Mouse (Mus musculus) neural tube, embryonic 15.5 days (tissue): ENCODE data around the gene Dnmt1. TPM values are rescaled to one million over a fixed set of nuclear protein-coding genes. Genes with fewer than 3 reads are reported as not detected.
A peak's percentile ranks its signal among the peaks of the same experiment; 100 is the strongest.

Source experiments
- ATAC-seq: fragments of 200-750 bp; cut with Nextera tagmentation; 2 replicates; pipeline ENCODE4 v1.8.0; 2017; ENCODE audit warnings: mild to moderate bottlenecking, moderate TSS enrichment, moderate library complexity; ENCODE audit not compliant: low FRiP score
- H3K27ac ChIP-seq: fragments of 300-500 bp; sonication (generic); replicated peaks from 2 replicates; pipeline ENCODE4 v1.5.1; 2015; ENCODE audit warnings: mild to moderate bottlenecking, inconsistent platforms
- H3K27me3 ChIP-seq: fragments of 300-500 bp; sonication (generic); replicated peaks from 2 replicates; pipeline ENCODE4 v1.6.1; 2015; ENCODE audit warnings: inconsistent platforms
- H3K36me3 ChIP-seq: fragments of 300-500 bp; sonication (generic); 2 replicates; pipeline ENCODE4 v1.6.1; 2015; ENCODE audit warnings: inconsistent platforms
- H3K4me1 ChIP-seq: fragments of 300-500 bp; sonication (generic); 2 replicates; pipeline ENCODE4 v1.6.1; 2015; ENCODE audit warnings: inconsistent platforms
- H3K4me2 ChIP-seq: fragments of 300-500 bp; sonication (generic); 2 replicates; pipeline ENCODE4 v1.6.1; 2015; ENCODE audit warnings: inconsistent platforms, mild to moderate bottlenecking, moderate library complexity
- H3K4me3 ChIP-seq: fragments of 300-500 bp; sonication (generic); replicated peaks from 2 replicates; pipeline ENCODE4 v1.5.1; 2015; ENCODE audit warnings: mild to moderate bottlenecking, inconsistent platforms
- H3K9ac ChIP-seq: fragments of 300-500 bp; sonication (generic); replicated peaks from 2 replicates; pipeline ENCODE4 v1.6.1; 2015; ENCODE audit warnings: mild to moderate bottlenecking, inconsistent platforms
- H3K9me3 ChIP-seq: fragments of 300-500 bp; sonication (generic); replicated peaks from 2 replicates; pipeline ENCODE4 v1.6.1; 2016; ENCODE audit warnings: inconsistent platforms
- WGBS: fragments of 180-500 bp; shearing (Covaris S2); methylation state at CpG from one replicate; pipeline ENCODE4 v1.1.7; 2015; ENCODE audit warnings: mixed read lengths; 5-methylcytosine and 5-hydroxymethylcytosine counted together
- polyA plus RNA-seq: library from polyadenylated mRNA; unstranded; fragments of >200 nt; fragmentation: Nextera tagmentation; extraction: Ambion mirVana; gene quantifications from 2 replicates; pipeline ENCODE4 v1.2.1, GENCODE M21; 2015

Dnmt1 gene
- polyA plus RNA-seq, 1 experiment from 2014 or later, result 51.6 TPM

- H3K9ac ChIP-seq, result peak overlapping the region; percentile 85
- no peaks in the 10 kb centered on the region for H3K36me3 ChIP-seq
- no peaks in the 10 kb centered on the region for H3K9me3 ChIP-seq
- H3K4me3 ChIP-seq, result peak overlapping the region; percentile 80
- peaks cover 46% of the 10 kb centered on the region for H3K4me1 ChIP-seq
- H3K27me3 ChIP-seq, result no peaks in the 10 kb centered on the region
- H3K27ac ChIP-seq, result peak overlapping the region; percentile 80
- peak overlapping the region; percentile 99 for H3K4me2 ChIP-seq
- ATAC-seq, result peak; percentile 37
- under 1% methylated on average over 45 of the region's 45 CpGs for WGBS
Measured at GRCm38 (mm10) chr9:20975431-20976215, 15.9 kb upstream of the Dnmt1 start.

GRCm38 (mm10) chr9:20973682-20974075 is 14.0 kb upstream of the Dnmt1 start:
- Histone ChIP-seq H3K4me2 (peak overlapping the region; percentile 99), H3K4me1 (peaks cover 46% of the 10 kb centered on the region), H3K4me3 (no peak overlapping the region), H3K9ac (no peak overlapping the region), H3K27ac (no peak overlapping the region), H3K9me3 (no peaks in the 10 kb centered on the region), H3K27me3 (no peaks in the 10 kb centered on the region), H3K36me3 (no peaks in the 10 kb centered on the region)
- WGBS, result 69% methylated on average over 6 of the region's 6 CpGs
- no peak for ATAC-seq

GRCm38 (mm10) chr9:20973001-20973681 is 13.5 kb upstream of the Dnmt1 start:
- peaks cover 46% of the 10 kb centered on the region for H3K4me1 ChIP-seq
- WGBS, result 82% methylated on average over 4 of the region's 4 CpGs
- H3K27ac ChIP-seq, result no peak overlapping the region
- no peak overlapping the region for H3K4me3 ChIP-seq
- no peak for ATAC-seq
- H3K9me3 ChIP-seq, result no peaks in the 10 kb centered on the region
- H3K36me3 ChIP-seq, result no peaks in the 10 kb centered on the region; the same call in 1 of the 2 replicates
- H3K4me2 ChIP-seq, result peak overlapping the region; percentile 99
- H3K27me3 ChIP-seq, result no peaks in the 10 kb centered on the region
- H3K9ac ChIP-seq, result no peak overlapping the region

GRCm38 (mm10) chr9:20972141-20972992 is 12.7 kb upstream of the Dnmt1 start:
- Histone ChIP-seq H3K4me3 (no peak overlapping the region), H3K9me3 (no peaks in the 10 kb centered on the region), H3K4me1 (peaks cover 46% of the 10 kb centered on the region), H3K27me3 (no peaks in the 10 kb centered on the region), H3K36me3 (peaks cover 5% of the 10 kb centered on the region; the same call in 1 of the 2 replicates), H3K4me2 (peak overlapping the region; percentile 99), H3K9ac (no peak overlapping the region; the same call in 1 of the 2 replicates), H3K27ac (peak overlapping the region; percentile 45)
- peak; percentile 3; the same call in 1 of the 2 replicates for ATAC-seq
- WGBS, result 39% methylated on average over 28 of the region's 28 CpGs

GRCm38 (mm10) chr9:20971751-20972140 is 12.1 kb upstream of the Dnmt1 start:
- Histone ChIP-seq H3K36me3 (peaks cover 5% of the 10 kb centered on the region; the same call in 1 of the 2 replicates), H3K9me3 (no peaks in the 10 kb centered on the region), H3K4me3 (no peak overlapping the region), H3K9ac (0 out of 2 replicates have a peak overlapping the region, but pooled peaks have one; percentile 14), H3K4me1 (peaks cover 45% of the 10 kb centered on the region), H3K4me2 (peak overlapping the region; percentile 99), H3K27ac (peak overlapping the region; percentile 45), H3K27me3 (no peaks in the 10 kb centered on the region)
- no peak for ATAC-seq
- 83% methylated on average over 7 of the region's 7 CpGs for WGBS

- no peak overlapping the region for H3K27ac ChIP-seq
- H3K4me2 ChIP-seq, result no peak overlapping the region
- ATAC-seq, result no peak
- H3K36me3 ChIP-seq, result peaks cover 5% of the 10 kb centered on the region; the same call in 1 of the 2 replicates
- no peaks in the 10 kb centered on the region for H3K9me3 ChIP-seq
- peaks cover 2% of the 10 kb centered on the region; the same call in 1 of the 2 replicates for H3K4me1 ChIP-seq
- H3K27me3 ChIP-seq, result no peaks in the 10 kb centered on the region
- no peak overlapping the region for H3K4me3 ChIP-seq
- no peak overlapping the region for H3K9ac ChIP-seq
- WGBS, result 83% methylated on average over 5 of the region's 5 CpGs
Measured at GRCm38 (mm10) chr9:20966747-20967146, 7.1 kb upstream of the Dnmt1 start.

GRCm38 (mm10) chr9:20966008-20966407 is 6.3 kb upstream of the Dnmt1 start:
- Histone ChIP-seq H3K27me3 (no peaks in the 10 kb centered on the region), H3K4me2 (no peak overlapping the region), H3K36me3 (peaks cover 5% of the 10 kb centered on the region; the same call in 1 of the 2 replicates), H3K4me1 (no peaks in the 10 kb centered on the region), H3K9ac (no peak overlapping the region), H3K9me3 (no peaks in the 10 kb centered on the region), H3K27ac (no peak overlapping the region), H3K4me3 (no peak overlapping the region)
- WGBS, result 80% methylated on average over 3 of the region's 3 CpGs
- no peak for ATAC-seq

GRCm38 (mm10) chr9:20965606-20966005 is 5.9 kb upstream of the Dnmt1 start:
- Histone ChIP-seq H3K9me3 (no peaks in the 10 kb centered on the region), H3K4me1 (no peaks in the 10 kb centered on the region), H3K36me3 (peaks cover 5% of the 10 kb centered on the region; the same call in 1 of the 2 replicates), H3K9ac (no peak overlapping the region), H3K27me3 (no peaks in the 10 kb centered on the region), H3K4me3 (no peak overlapping the region), H3K27ac (no peak overlapping the region), H3K4me2 (no peak overlapping the region)
- no peak for ATAC-seq
- 86% methylated on average over 4 of the region's 4 CpGs for WGBS

- WGBS, result 79% methylated on average over 9 of the region's 9 CpGs
- H3K4me1 ChIP-seq, result no peaks in the 10 kb centered on the region
Measured at GRCm38 (mm10) chr9:20961557-20961956, 1.9 kb upstream of the Dnmt1 start.

GRCm38 (mm10) chr9:20956989-20957388 is 2.7 kb downstream of the Dnmt1 start:
- H3K36me3 ChIP-seq, result no peaks in the 10 kb centered on the region
- H3K27me3 ChIP-seq, result no peaks in the 10 kb centered on the region
- peaks cover 6% of the 10 kb centered on the region; the same call in 1 of the 2 replicates for H3K4me1 ChIP-seq
- no peak overlapping the region for H3K27ac ChIP-seq
- ATAC-seq, result no peak
- no peak overlapping the region for H3K9ac ChIP-seq
- H3K4me2 ChIP-seq, result no peak overlapping the region
- WGBS, result 82% methylated on average over 3 of the region's 3 CpGs
- no peak overlapping the region for H3K4me3 ChIP-seq
- H3K9me3 ChIP-seq, result no peaks in the 10 kb centered on the region

More at GRCm38 (mm10) chr9:20961557-20961956, 1.9 kb upstream of the Dnmt1 start:
- H3K4me3 ChIP-seq, result no peak overlapping the region
- H3K9me3 ChIP-seq, result no peaks in the 10 kb centered on the region
- H3K9ac ChIP-seq, result no peak overlapping the region
- no peaks in the 10 kb centered on the region for H3K36me3 ChIP-seq
- no peak overlapping the region for H3K4me2 ChIP-seq
- H3K27me3 ChIP-seq, result no peaks in the 10 kb centered on the region
- H3K27ac ChIP-seq, result no peak overlapping the region
- ATAC-seq, result no peak

- peak overlapping the region; percentile 92 for H3K4me3 ChIP-seq
- WGBS, result under 1% methylated on average over 51 of the region's 51 CpGs
- peak overlapping the region; percentile 78 for H3K9ac ChIP-seq
- no peaks in the 10 kb centered on the region for H3K9me3 ChIP-seq
- H3K4me2 ChIP-seq, result peak overlapping the region; percentile 87
- peak; percentile 95 for ATAC-seq
- peaks cover 30% of the 10 kb centered on the region for H3K4me1 ChIP-seq
- H3K27ac ChIP-seq, result peak overlapping the region; percentile 94
- no peaks in the 10 kb centered on the region for H3K27me3 ChIP-seq
- H3K36me3 ChIP-seq, result no peaks in the 10 kb centered on the region
Measured at GRCm38 (mm10) chr9:20952520-20953227, 7.0 kb downstream of the Dnmt1 start.
